Mouse (Mus musculus) lung, postnatal 0 days (tissue): ENCODE measurements around the gene Ggact.

Experiments used
- CTCF ChIP-seq: IDR thresholded peaks from 2 replicates; pipeline ENCODE4 v1.5.1; 2016; ENCODE audit warnings: antibody characterized with exemption, mild to moderate bottlenecking
- EP300 ChIP-seq: IDR thresholded peaks from 2 replicates; pipeline ENCODE4 v1.6.1; 2016; ENCODE audit warnings: antibody characterized with exemption, mild to moderate bottlenecking, control low read depth

GRCm38 (mm10) chr14:122872612-122873011 lies 40.9 kb downstream of the Ggact start:
- no peak for TF ChIP-seq CTCF
- TF ChIP-seq EP300, result no peak
